Mouse (Mus musculus) MEL-GATA-1-ER (cell line): Measurements from ENCODE around the gene Col27a1.

Source experiments
- DNase-seq: peaks from one replicate; pipeline ENCODE4 v3.0.0-alpha.2; 2012; ENCODE audit warnings: low read depth; ENCODE audit errors: extremely low read depth

Gene Col27a1

DNA sequence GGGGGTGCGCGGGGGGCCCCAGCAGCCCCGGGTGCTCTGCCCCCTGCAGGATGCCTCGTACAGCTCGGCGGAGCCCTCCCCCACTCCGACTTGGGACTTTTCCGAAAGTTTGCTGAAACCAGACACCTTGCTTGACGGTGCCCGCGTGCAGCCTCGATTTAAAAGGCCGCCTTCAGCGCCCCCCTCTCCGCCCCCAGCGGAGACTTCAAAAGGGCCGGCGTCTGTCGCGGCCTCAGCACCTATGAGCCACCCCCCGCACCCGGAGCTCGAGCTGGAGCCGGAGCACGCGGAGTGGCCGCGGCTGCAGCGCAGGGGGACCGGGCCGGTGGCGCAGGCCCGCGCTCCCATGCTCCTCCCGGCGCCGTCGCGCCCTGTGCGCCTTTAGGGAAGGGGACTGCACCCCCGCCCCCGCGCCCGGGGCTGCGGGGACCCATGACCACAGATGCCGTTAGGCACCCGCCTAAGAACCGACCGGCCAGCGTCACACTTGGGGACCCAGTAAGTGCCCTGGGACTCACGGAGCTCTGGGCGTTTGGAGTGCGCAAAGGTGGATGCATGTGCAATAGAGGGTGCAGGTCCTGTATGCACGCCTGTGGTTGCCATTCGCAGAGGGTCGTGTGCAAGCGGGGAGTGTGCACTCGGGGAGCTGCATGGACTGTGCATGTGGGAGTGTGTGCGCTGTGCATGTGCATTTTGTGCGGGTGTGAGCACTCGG, at the start of gene Col27a1:
Gene Col27a1, plus strand, starts transcription at position 98 of the 715 bp plus-strand sequence.
- DNase-seq = no peak

- DNase-seq = no peak
Measured at GRCm38 (mm10) chr4:63165636-63166035, 48.2 kb upstream of the Col27a1 start.

GRCm38 (mm10) chr4:63166323-63166722, 47.5 kb upstream of the Col27a1 start:
- DNase-seq = no peak

DNA sequence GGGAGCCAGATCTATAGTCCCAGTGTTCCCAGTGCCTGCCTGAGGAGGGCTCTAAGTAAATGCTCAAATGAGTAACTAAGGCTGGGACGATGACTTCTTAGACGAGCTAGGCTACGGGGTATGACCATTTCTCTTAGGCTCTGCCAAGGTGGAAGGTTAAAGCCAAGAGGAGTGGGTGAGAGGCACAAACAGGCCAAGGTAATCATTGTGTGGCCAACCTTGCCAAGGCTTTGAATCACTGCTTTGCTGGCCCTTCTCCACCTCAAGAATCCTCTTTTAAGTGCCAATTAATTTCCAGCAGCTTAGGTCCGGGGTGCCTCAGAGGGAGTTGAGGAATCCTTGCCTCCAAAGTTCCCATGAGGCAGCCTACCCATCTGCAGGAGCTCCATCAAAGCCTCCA, 43.7 kb upstream of the Col27a1 start:
- no peak for DNase-seq

- DNase-seq = no peak
Measured at GRCm38 (mm10) chr4:63171122-63171521, 42.7 kb upstream of the Col27a1 start.

GRCm38 (mm10) chr4:63171969-63172685, 41.7 kb upstream of the Col27a1 start, which contains the start of gene Kif12:
TSS of gene Kif12 (minus strand) at chr4:63172131.
- DNase-seq = no peak

GRCm38 (mm10) chr4:63181556-63181955, 32.2 kb upstream of the Col27a1 start:
- no peak for DNase-seq

DNA sequence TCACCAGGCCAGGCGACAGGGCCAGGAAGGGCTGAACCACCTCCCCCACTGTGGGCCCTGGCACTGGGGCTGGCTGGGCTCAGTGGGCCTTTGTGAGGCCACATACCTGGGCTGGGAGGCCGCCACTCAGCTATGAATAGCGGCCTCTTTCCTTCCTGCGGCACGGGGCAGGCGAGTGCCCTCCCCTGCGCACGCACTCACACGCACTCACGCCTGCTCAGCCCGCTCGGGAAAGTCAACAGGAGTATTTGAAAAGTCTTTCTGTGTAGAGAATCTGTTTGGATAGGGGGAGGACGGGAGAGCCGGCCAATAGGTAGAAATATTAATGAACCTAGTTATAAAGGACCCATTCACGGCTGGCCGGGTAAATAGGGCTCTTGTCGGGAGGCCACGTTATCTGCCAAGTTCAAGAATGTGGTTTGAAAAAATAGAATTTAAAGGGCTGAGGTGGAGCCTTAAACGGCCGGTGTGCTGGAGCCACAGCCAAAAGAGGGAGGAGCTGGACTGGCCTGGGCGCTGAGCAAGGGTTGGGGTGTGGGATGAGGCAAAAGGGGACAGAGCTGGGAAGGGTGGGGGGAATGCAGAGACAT, 27.4 kb upstream of the Col27a1 start:
- no peak for DNase-seq

- DNase-seq = no peak
Measured at GRCm38 (mm10) chr4:63191641-63192040, 22.2 kb upstream of the Col27a1 start.

DNA sequence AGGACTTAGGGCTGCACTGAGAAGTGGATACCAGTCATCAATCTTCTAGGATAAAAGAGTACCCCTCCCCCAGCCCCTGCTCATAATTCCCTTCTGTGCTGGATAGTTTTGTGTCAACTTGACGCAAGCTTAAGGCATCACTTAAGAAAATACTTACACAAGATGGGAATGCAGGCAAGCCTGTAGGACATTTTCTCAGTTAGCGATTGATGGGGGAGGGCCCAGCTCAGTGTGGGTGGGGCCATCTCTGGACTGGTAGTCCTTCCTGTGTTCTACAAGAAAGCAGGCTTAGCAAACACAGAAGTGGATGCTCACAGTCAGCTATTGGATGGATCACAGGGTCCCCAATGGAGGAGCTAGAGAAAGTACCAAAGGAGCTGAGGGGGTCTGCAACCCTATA, 19.4 kb upstream of the Col27a1 start:
- DNase-seq = no peak

GRCm38 (mm10) chr4:63199366-63199765, 14.4 kb upstream of the Col27a1 start:
- DNase-seq = no peak

DNA sequence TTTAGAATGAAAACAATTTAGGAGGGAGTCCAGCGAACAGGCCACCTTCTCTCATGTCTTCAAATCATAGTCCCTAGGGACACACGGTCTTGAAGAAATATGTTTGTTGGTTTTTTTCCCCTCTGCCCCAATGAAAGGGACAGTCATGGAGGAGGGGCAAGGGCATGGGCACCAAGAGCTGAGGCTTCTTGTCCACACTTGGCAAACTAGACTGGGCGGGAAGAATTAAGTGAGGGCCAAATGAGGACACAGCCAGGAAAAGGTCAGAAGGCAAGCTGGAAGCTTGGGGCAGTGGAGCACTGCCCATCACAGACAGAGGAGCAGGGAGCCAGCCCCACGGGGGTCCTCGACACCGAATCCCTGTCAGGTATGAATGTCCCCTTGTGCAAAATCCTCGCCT, 9.9 kb upstream of the Col27a1 start:
- DNase-seq = no peak

DNA sequence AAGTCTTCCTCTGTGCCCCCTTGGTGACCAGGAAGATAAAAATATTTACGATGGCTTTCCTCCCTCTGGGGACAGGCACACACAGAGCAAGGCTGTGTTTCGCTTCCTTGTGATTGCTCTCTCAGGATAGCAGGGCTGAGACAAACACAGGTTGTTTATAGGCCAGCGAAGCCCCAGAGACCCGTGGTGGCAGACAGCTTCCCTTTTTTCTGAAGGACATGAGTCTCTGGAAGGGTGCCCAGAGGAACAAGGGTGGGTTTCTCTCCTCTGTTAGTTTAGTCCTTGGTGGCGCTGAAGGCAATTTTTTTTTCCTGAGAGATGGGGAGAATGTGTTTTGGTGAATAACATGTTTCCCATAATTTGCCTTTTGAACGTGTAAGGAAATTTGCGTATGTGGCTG, 8.2 kb upstream of the Col27a1 start:
- no peak for DNase-seq

GRCm38 (mm10) chr4:63215185-63215992, 1.6 kb downstream of the Col27a1 start:
- DNase-seq = no peak

GRCm38 (mm10) chr4:63215993-63216531, 2.3 kb downstream of the Col27a1 start:
- DNase-seq = no peak

- no peak for DNase-seq
Measured at GRCm38 (mm10) chr4:63216566-63216965, 2.8 kb downstream of the Col27a1 start.

DNA sequence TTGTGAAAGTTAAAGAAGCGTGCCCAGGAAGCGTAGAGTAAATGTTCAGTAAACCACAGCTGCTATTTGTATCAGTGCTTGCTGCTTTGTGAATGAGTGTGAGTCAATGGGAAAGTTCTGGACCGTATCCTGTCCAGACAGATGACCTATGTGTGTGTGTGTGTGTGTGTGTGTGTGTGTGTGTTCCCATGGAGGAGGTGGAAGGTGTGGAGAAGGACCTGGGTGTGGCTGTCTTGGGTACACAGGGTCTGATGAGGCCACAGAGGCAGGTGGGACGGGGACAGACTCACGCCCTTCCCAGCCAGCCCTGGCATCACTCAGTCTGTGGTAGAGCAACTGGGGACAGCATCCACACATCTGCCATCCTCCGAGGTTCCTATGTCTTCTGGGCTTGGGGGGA, 3.7 kb downstream of the Col27a1 start:
- no peak for DNase-seq

- DNase-seq = no peak
Measured at GRCm38 (mm10) chr4:63219059-63219458, 5.3 kb downstream of the Col27a1 start.

DNA sequence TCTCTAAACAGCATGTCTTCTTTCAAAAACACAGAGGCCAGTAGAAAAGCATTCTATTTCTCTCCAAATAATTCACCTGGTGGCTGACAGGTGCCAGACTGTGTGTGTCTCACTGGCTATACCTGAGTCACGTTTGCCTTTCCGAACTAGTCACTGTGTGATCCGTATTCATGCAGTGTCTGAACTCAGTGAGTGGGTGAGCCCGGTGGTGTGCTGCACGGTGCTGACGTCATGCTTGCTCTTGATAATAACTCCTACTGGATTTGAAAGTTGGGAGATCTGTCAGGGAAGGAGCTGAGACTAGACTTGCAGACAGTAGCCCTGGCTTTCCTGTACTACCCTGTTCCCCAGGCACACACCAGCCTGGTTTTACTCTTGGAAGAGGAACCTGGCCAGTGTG, 5.8 kb downstream of the Col27a1 start:
- no peak for DNase-seq

DNA sequence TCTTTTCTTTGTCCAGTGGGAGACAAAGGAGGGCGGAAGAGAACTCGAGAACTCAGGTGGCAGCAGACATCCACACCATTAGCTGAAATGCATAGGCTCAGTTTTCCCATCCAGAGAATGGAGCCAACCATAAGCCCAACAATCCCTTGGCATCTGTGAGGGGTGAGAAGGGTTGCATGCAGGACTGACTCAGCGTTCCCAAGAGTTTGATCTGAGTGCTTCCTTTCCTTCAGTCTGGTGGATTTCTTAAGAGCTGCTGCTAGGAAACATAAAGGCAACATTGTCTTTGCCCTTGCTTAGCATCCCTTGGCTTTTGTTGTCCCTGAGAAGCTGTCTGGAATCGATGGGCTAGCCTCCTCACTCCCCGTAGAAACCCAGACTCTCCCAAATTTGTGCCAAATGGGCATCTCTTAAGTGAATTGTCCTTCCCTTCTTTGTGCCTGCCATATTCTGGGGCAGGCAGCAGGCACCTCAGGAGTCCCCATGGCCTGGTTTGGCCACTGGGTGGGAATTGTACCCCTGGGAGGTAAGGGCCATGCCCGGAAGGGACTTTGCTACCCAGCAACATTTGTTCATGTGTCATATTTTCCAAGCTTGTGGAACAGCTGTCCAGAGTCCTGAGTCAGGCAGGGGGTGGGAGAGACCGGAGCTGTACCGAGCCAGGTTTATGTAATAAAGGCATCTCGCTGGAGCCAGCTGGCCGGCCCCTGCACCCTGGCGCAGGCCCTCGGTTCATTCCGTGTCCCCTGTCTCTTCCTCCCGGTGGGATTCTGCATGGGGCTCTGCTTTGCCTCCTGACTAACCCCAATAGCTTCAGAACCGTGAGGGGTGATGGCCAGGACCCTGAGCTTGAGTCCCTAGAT, 7.5 kb downstream of the Col27a1 start:
- DNase-seq = no peak
